Mouse (Mus musculus): ENCODE results near the gene Mia.

- TF ChIP-seq CTCF (IDR thresholded peaks at IDR 0.05; ENCODE audit: extremely low read depth, insufficient read length, insufficient replicate concordance, low read depth, low read length) = no peak
- no peak for TF ChIP-seq POLR2A (IDR thresholded peaks at IDR 0.05; ENCODE audit: low read depth, low read length)
Measured at GRCm38 (mm10) chr7:27156005-27156404, 25.0 kb downstream of the Mia start.
